Mouse (Mus musculus) neural tube, embryonic 15.5 days (tissue): ENCODE data around the gene Ece1. TPM values are rescaled to one million over a fixed set of nuclear protein-coding genes. Genes with fewer than 3 reads are reported as not detected.

Experiments used
- polyA plus RNA-seq: library from polyadenylated mRNA; unstranded; fragments of >200 nt; fragmentation: Nextera tagmentation; extraction: Ambion mirVana; gene quantifications from 2 replicates; pipeline ENCODE4 v1.2.1, GENCODE M21; 2015

Ece1 gene
- polyA plus RNA-seq, 1 experiment from 2014 or later: 23.0 TPM

Other genes with a start within 250 kb of the Ece1 start
- gene Rap1gap, start 197.5 kb upstream of the Ece1 start, polyA plus RNA-seq: 88.5 and 106 TPM in 2 replicates
- gene Alpl, start 65.9 kb upstream of the Ece1 start, polyA plus RNA-seq: 12.0 and 14.6 TPM in 2 replicates
- 45.7 and 49.5 TPM in 2 replicates for gene Eif4g3, start 130.8 kb downstream of the Ece1 start, polyA plus RNA-seq